Mouse (Mus musculus): ENCODE results near the gene Cerk. TPM values are rescaled to one million over a fixed set of nuclear protein-coding genes. Genes with fewer than 3 reads are reported as not detected.

Gene Cerk
- polyA plus RNA-seq, 1 experiment, result 42.5 TPM

DNA sequence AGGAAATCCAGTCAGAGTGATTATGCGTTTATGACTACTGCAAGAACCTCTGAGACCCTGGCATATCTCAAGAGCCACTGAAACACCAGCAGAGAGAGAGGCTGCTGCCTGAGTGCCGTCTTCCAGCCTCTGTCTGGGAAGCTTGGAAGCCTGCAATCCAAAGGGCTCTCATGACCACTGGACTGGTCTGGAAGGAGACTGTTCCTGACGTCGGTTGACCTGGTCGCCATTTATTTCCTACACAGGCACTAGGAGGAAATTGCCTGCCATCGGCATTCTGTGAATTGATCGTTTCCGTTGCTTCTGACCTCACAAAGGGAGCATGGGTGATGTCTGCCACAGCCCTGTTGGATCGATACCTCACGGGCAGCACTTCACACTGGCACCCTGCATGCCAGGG is 9.8 kb downstream of the Cerk start:
- 82% methylated on average over 10 of the region's 10 CpGs for WGBS
- Histone ChIP-seq H3K4me3 (replicated peaks; ENCODE audit: control insufficient read depth, low read depth, low read length) (no peak overlapping the region), H3K27ac (ENCODE audit: control insufficient read depth, insufficient read depth, low read depth, low read length, poor library complexity) (no peak overlapping the region), H3K4me1 (ENCODE audit: control insufficient read depth, insufficient read depth, low read length) (peaks cover 1% of the 10 kb centered on the region; the same call in 1 of the 2 replicates)
- TF ChIP-seq CTCF (IDR thresholded peaks at IDR 0.05; ENCODE audit: control insufficient read depth, insufficient read depth, low read length) (no peak), POLR2A (IDR thresholded peaks at IDR 0.05; ENCODE audit: borderline replicate concordance, control insufficient read depth, low read depth, low read length) (no peak)

DNA sequence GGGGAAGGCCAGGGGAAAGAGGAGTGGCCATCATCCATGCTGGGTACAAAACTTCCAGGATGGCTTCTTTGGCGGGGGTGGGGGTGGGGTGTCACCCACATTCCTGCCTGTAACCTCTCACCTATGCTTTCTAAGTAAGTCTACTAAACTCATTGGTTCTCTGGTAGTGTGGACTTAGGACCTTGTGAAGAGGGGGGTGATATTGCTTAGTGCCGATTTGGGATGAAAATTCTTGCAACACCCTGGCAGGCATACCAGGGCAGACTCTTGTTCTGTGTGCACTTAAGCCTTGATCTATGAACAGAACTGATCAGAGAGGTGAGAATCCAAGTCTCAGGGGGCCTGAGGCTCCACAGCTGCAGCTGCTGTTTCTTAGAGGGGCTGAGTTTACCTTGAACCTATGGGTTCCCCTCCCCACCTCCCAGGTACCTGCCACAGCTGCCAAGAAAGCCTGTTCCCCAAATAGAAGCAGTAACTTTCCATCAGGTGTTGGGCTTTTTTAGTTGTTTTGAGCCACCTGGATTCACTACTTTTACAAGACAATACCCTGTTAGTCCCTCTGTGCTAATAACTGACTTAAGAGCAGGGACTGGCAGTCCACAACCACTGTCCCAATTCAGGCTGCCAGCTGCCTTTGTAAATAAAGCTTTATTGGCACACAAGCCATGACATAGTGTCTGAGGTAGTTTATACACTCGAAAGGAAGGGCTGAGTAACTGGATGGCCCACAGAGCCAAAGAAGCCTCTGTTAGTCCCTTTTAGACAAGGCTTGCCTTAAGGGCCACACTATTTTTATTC is 10.5 kb downstream of the Cerk start:
- peaks cover 1% of the 10 kb centered on the region; the same call in 1 of the 2 replicates for H3K4me1 ChIP-seq (ENCODE audit: control insufficient read depth, insufficient read depth, low read length)
- WGBS, result 76% methylated on average over 3 of the region's 3 CpGs
- H3K4me3 ChIP-seq (replicated peaks; ENCODE audit: control insufficient read depth, low read depth, low read length), result no peak overlapping the region
- TF ChIP-seq CTCF (IDR thresholded peaks at IDR 0.05; ENCODE audit: control insufficient read depth, insufficient read depth, low read length) (no peak), POLR2A (IDR thresholded peaks at IDR 0.05; ENCODE audit: borderline replicate concordance, control insufficient read depth, low read depth, low read length) (no peak)
- H3K27ac ChIP-seq (ENCODE audit: control insufficient read depth, insufficient read depth, low read depth, low read length, poor library complexity), result peak overlapping the region; percentile 18; the same call in 1 of the 2 replicates

DNA sequence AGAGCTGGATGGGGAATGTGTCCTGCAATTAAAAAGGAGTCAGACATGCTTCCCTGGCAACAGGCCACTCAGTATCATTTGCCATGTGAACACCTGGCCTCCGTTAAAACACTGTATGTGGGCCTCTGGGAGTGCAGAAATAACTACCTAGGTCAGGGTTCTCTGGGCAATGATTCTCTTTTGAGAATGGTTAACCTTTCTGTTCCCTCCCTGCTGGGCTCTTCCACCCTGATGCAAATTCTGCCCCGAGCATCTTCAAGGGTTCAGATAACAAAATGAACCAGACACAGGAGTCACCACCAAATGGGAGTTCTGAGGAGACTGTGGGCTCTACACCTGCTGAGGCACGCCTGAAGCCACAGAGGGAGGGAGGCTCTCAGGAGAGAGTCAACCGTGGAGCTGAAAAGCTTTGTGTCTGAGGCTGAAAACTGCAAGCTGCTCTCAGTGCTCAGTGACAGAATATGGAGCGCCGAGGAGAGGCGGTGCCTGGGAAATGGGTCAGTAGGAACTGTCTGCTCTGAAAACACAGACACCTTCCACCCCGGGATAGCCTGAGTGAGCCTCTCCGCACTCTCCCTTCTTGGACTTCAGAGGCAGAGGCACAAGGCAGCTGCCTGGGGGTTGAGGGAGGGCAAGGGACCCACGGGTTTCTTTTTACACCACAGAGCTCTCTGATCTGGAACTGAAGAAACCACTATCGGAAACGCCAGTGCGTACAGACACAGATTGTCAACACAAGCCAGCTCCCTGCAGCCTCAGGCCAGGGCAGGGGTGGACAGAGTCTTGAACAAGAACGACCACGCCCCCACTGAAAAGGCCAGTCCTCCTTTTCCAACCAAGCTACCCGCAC is 12.6 kb downstream of the Cerk start:
- WGBS, result 29% methylated on average over 16 of the region's 16 CpGs
- Histone ChIP-seq H3K4me1 (ENCODE audit: control insufficient read depth, insufficient read depth, low read length) (peaks cover 5% of the 10 kb centered on the region; the same call in 1 of the 2 replicates), H3K27ac (ENCODE audit: control insufficient read depth, insufficient read depth, low read depth, low read length, poor library complexity) (peak overlapping the region; percentile 89), H3K4me3 (replicated peaks; ENCODE audit: control insufficient read depth, low read depth, low read length) (no peak overlapping the region)
- no peak for TF ChIP-seq POLR2A (IDR thresholded peaks at IDR 0.05; ENCODE audit: borderline replicate concordance, control insufficient read depth, low read depth, low read length)
- TF ChIP-seq CTCF (IDR thresholded peaks at IDR 0.05; ENCODE audit: control insufficient read depth, insufficient read depth, low read length), result no peak

DNA sequence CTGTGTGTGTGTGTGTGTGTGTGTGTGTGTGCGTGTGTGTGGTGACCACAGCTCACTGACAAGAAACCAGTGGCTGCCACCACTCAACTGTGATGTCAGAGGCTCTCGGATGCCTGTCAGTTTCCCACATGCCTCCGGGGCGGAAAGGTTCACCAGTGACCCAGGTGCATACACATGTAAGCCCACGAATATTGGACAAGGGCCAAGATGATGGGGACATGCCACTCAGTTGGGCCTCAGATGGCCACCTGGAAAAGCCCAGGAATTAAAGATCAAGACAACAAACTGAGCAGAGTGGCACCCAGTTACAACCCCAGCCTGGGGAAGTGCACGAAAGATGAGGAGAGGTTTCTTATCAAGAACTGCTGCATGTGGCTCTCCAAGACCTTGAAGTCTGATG is 13.4 kb downstream of the Cerk start:
- Histone ChIP-seq H3K4me1 (ENCODE audit: control insufficient read depth, insufficient read depth, low read length) (peaks cover 5% of the 10 kb centered on the region; the same call in 1 of the 2 replicates), H3K4me3 (replicated peaks; ENCODE audit: control insufficient read depth, low read depth, low read length) (no peak overlapping the region), H3K27ac (ENCODE audit: control insufficient read depth, insufficient read depth, low read depth, low read length, poor library complexity) (peak overlapping the region; percentile 52)
- TF ChIP-seq CTCF (IDR thresholded peaks at IDR 0.05; ENCODE audit: control insufficient read depth, insufficient read depth, low read length) (no peak), POLR2A (IDR thresholded peaks at IDR 0.05; ENCODE audit: borderline replicate concordance, control insufficient read depth, low read depth, low read length) (no peak)
- WGBS, result 33% methylated on average over 6 of the region's 6 CpGs

DNA sequence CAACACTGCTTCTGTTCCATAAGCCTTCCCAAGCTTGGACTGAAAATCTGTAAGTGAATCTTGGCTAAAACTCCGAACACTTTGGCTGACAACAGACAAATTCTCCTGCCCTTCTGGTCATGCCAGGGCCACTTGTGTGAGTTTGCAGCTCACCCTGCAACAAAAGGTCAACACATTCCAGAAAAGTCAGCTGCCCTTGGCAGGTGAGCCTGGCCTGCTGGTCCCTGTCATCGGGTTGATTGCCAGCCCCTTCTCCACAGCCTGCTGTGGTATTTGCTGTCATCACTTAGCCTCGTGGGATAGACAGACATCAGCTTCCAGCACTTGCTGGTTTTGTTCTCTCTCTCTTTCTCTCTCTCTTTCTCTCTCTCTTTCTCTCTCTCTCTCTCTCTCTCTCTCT is 13.8 kb downstream of the Cerk start:
- H3K27ac ChIP-seq (ENCODE audit: control insufficient read depth, insufficient read depth, low read depth, low read length, poor library complexity), result peak overlapping the region; percentile 46; the same call in 1 of the 2 replicates
- no peak overlapping the region for H3K4me3 ChIP-seq (replicated peaks; ENCODE audit: control insufficient read depth, low read depth, low read length)
- peaks cover 5% of the 10 kb centered on the region; the same call in 1 of the 2 replicates for H3K4me1 ChIP-seq (ENCODE audit: control insufficient read depth, insufficient read depth, low read length)
- WGBS, result 41% methylated on average over 3 of the region's 3 CpGs
- TF ChIP-seq CTCF (IDR thresholded peaks at IDR 0.05; ENCODE audit: control insufficient read depth, insufficient read depth, low read length) (no peak), POLR2A (IDR thresholded peaks at IDR 0.05; ENCODE audit: borderline replicate concordance, control insufficient read depth, low read depth, low read length) (no peak)

DNA sequence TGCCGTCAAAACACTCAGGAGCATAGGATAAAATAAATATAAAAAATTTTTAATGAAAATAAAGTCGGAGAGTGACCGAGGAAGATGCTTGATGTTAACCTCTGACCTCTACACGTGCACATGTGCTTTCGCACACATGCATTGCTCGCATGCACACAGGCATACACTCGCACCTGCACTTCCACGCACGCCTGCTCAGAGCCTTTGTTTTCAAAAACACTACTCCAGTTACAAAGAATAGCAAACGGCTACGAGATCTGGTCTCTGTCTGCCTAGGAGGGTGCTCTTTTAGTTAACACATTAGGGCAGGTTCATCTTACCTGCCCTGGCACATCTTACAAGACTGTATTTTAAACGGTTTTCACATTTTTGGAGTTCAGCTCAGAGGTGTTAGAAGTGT is 14.6 kb downstream of the Cerk start:
- Histone ChIP-seq H3K4me3 (replicated peaks; ENCODE audit: control insufficient read depth, low read depth, low read length) (no peak overlapping the region), H3K27ac (ENCODE audit: control insufficient read depth, insufficient read depth, low read depth, low read length, poor library complexity) (0 out of 2 replicates have a peak overlapping the region, but pooled peaks have one; percentile 16), H3K4me1 (ENCODE audit: control insufficient read depth, insufficient read depth, low read length) (peaks cover 5% of the 10 kb centered on the region; the same call in 1 of the 2 replicates)
- no peak for TF ChIP-seq CTCF (IDR thresholded peaks at IDR 0.05; ENCODE audit: control insufficient read depth, insufficient read depth, low read length)
- TF ChIP-seq POLR2A (IDR thresholded peaks at IDR 0.05; ENCODE audit: borderline replicate concordance, control insufficient read depth, low read depth, low read length), result no peak
- 79% methylated on average over 12 of the region's 12 CpGs for WGBS

DNA sequence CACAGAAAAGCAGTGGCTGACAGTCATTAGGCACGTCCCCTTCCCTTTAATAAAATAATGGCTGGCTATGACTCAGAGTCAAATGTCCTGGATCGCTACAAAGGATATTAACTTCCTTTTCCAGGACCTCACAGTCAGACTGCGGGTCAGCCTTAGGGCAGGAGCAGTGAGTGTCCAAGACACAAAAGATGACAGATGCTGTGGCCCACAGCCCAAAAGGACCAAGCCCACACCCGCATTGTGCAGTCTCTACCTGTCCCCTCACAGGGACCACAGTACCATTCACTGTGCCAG is 16.2 kb downstream of the Cerk start:
- Histone ChIP-seq H3K27ac (ENCODE audit: control insufficient read depth, insufficient read depth, low read depth, low read length, poor library complexity) (peak overlapping the region; percentile 6; the same call in 1 of the 2 replicates), H3K4me3 (replicated peaks; ENCODE audit: control insufficient read depth, low read depth, low read length) (no peak overlapping the region), H3K4me1 (ENCODE audit: control insufficient read depth, insufficient read depth, low read length) (peaks cover 5% of the 10 kb centered on the region; the same call in 1 of the 2 replicates)
- WGBS, result 71% methylated on average over 4 of the region's 4 CpGs
- no peak for TF ChIP-seq CTCF (IDR thresholded peaks at IDR 0.05; ENCODE audit: control insufficient read depth, insufficient read depth, low read length)
- TF ChIP-seq POLR2A (IDR thresholded peaks at IDR 0.05; ENCODE audit: borderline replicate concordance, control insufficient read depth, low read depth, low read length), result no peak

All from bone marrow, adult 2 months (tissue).